Mouse (Mus musculus) brain, embryonic 14.5 days (tissue): ENCODE results near the gene Neurl1a.

Experiments
- CTCF ChIP-seq: fragments of 200-500 bp; IDR thresholded peaks from 2 replicates; pipeline ENCODE4 v1.5.1; 2012; ENCODE audit warnings: inconsistent platforms, mild to moderate bottlenecking, moderate library complexity, borderline replicate concordance; ENCODE audit not compliant: insufficient read depth, insufficient read length; ENCODE audit errors: extremely low read depth
- POLR2A ChIP-seq: fragments of 200-500 bp; IDR thresholded peaks from 2 replicates; pipeline ENCODE4 v1.6.1; 2012; ENCODE audit warnings: mild to moderate bottlenecking, inconsistent platforms, borderline replicate concordance; ENCODE audit not compliant: poor library complexity, insufficient read depth, insufficient read length, severe bottlenecking; ENCODE audit errors: extremely low read depth

DNA sequence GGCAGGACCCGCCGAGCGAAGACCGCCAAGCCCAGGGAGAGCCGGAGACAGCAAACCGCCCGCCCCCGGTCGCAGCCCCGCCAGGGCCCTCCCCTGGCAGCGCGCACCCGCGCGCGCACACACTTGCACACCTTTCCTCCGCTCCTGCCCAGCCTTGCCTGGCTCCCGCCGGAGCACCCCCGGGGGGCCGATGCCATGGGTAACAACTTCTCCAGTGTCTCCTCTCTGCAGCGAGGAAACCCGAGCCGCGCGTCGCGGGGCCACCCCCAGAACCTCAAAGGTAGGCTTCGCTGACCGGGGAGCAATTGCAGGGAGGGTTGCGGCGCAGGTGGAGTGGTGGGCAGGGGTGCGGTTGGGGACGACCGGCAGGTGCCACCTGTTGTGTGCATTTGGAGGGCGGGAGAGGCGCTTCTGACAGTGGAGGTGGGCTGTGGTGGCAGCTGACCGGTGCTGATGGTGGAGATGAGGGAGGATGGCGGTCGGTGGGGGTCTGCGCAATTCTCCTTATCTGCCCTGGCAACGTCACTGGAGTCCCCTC, 721 bp downstream of the Neurl1a start:
- no peak for TF ChIP-seq CTCF
- 0 out of 2 replicates have a peak, but pooled peaks have one; percentile 34 for TF ChIP-seq POLR2A
